In the genomic region with DNA sequence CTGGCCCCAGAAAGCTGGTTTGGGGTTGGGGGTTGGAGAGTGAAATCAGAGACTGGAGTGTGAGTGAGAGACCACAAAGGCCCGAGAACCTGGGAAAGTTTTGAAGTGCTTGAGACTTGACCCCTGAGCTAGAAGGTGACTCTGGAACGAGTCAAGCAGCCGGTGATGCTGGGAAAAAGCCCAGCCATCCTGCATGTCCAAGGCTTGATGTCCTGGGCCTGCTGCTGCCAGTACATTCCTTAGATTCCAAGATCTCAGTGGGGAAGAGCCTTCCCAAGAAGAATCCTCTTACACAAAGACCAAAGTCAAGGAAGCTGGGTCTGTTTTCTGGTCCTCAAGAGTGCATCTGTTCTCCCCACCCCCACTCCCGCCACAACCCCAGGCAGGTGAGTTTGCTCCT, we compare ENCODE assay signal across 30 mouse cellular contexts. TPM values are rescaled to one million over a fixed set of nuclear protein-coding genes. Genes with fewer than 3 reads are reported as not detected.
DNase-seq lines count a peak whose midpoint lies in the region; ATAC-seq lines count a peak whose summit lies in the region.
"Had no signal": no experiment of that assay in that cellular context is flagged by ENCODE, and none has a peak within 500 bp of the region (broad histone marks: within the 10 kb centered on the region; RNA-seq: fewer than 3 reads in every experiment).

No protein-coding gene starts in this region.

- no peaks in the 10 kb centered on the region for H3K27me3 ChIP-seq in hindbrain, embryonic 10.5 days (ENCODE audit: insufficient read depth, poor library complexity, severe bottlenecking)
- no peaks in the 10 kb centered on the region for H3K27me3 ChIP-seq in hindbrain, embryonic 13.5 days
- H3K27me3 ChIP-seq: forebrain, embryonic 13.5 days; hindbrain, embryonic 12.5 days had no signal

- H3K27ac ChIP-seq in hindbrain, embryonic 10.5 days, result peak overlapping the region; percentile 42
- no peak overlapping the region for H3K27ac ChIP-seq in hindbrain, embryonic 13.5 days
- H3K27ac ChIP-seq: embryonic facial prominence, embryonic 13.5 days; forebrain, embryonic 13.5 days; heart, embryonic 10.5 days; heart, embryonic 13.5 days; hindbrain, embryonic 12.5 days had no signal

- H3K4me1 ChIP-seq in hindbrain, embryonic 10.5 days (replicated peaks), result peaks cover 44% of the 10 kb centered on the region
- H3K4me1 ChIP-seq in hindbrain, embryonic 13.5 days (replicated peaks), result peaks cover 20% of the 10 kb centered on the region

- no peaks in the 10 kb centered on the region for H3K9me3 ChIP-seq in hindbrain, embryonic 10.5 days
- no peaks in the 10 kb centered on the region for H3K9me3 ChIP-seq in hindbrain, embryonic 13.5 days
- H3K9me3 ChIP-seq: embryonic facial prominence, embryonic 13.5 days; forebrain, embryonic 13.5 days; heart, embryonic 10.5 days; heart, embryonic 13.5 days; hindbrain, embryonic 12.5 days had no signal

- 34% methylated on average over 4 of the region's 4 CpGs for WGBS in hindbrain, embryonic 10.5 days
- WGBS in hindbrain, embryonic 13.5 days, result 45% methylated on average over 4 of the region's 4 CpGs

- ATAC-seq in hindbrain, embryonic 13.5 days (ENCODE audit: low FRiP score), result no peak
- no peak for ATAC-seq in inflammation-experienced regulatory T-cells, adult 6 months
- ATAC-seq: CD4-positive, CD25-positive, alpha-beta regulatory T cell, adult 4 months; forebrain, embryonic 13.5 days; forebrain, postnatal 0 days; hindbrain, embryonic 16.5 days; intestine, embryonic 16.5 days had no signal

- no peak overlapping the region for H3K9ac ChIP-seq in hindbrain, embryonic 13.5 days
- H3K9ac ChIP-seq: embryonic facial prominence, embryonic 13.5 days; forebrain, embryonic 13.5 days; forebrain, postnatal 0 days; heart, embryonic 13.5 days; hindbrain, embryonic 12.5 days had no signal

- peak; percentile 27 for DNase-seq in hindbrain, embryonic 10.5 days (ENCODE audit: low spot score)
- DNase-seq in 3T3-L1 (ENCODE audit: low read depth, low spot score), result peak; percentile 64
- DNase-seq in NIH3T3 (ENCODE audit: low read depth), result peak; percentile 34
- peak; percentile 62 for DNase-seq in ZHBTc4 (ENCODE audit: low read depth, low spot score)
- no peak for DNase-seq in heart, adult 8-10 months (ENCODE audit: low spot score)
- DNase-seq in thymus, postnatal 0 days (ENCODE audit: low spot score), result no peak
- DNase-seq: adrenal gland, postnatal 14 days; cerebellum, adult 11 months; cerebellum, adult 2 months; cerebellum, adult 9-11 months; cerebellum, postnatal 25 days; forebrain, postnatal 0 days; gastrocnemius, postnatal 25 days; heart, adult 18-20 months; heart, postnatal 14 days; heart, postnatal 4 days; kidney, adult 18-20 months had no signal

- H3K4me3 ChIP-seq in hindbrain, embryonic 10.5 days, result no peak overlapping the region
- no peak overlapping the region for H3K4me3 ChIP-seq in hindbrain, embryonic 13.5 days
- H3K4me3 ChIP-seq: embryonic facial prominence, embryonic 13.5 days; erythroblast, embryonic 14.5 days; forebrain, embryonic 13.5 days; heart, embryonic 10.5 days; heart, embryonic 13.5 days; hindbrain, embryonic 12.5 days had no signal

- H3K36me3 ChIP-seq in hindbrain, embryonic 10.5 days, result no peaks in the 10 kb centered on the region
- no peaks in the 10 kb centered on the region for H3K36me3 ChIP-seq in hindbrain, embryonic 13.5 days
- H3K36me3 ChIP-seq: embryonic facial prominence, embryonic 13.5 days; heart, embryonic 10.5 days; heart, embryonic 13.5 days; hindbrain, embryonic 12.5 days had no signal

- H3K4me2 ChIP-seq in hindbrain, embryonic 13.5 days, result no peak overlapping the region
- H3K4me2 ChIP-seq: embryonic facial prominence, embryonic 13.5 days; forebrain, embryonic 13.5 days; heart, embryonic 13.5 days; hindbrain, embryonic 12.5 days had no signal

RNA-seq across cellular contexts. Expression of a gene that starts 44.0 kb away (rescaled TPM):
- polyA plus RNA-seq in hindbrain, embryonic 10.5 days (2016; fragmentation: Nextera tagmentation; extraction: Ambion mirVana), result 0.35 and 1.4 TPM in 2 replicates
- 1.9 and 3.3 TPM in 2 replicates for polyA plus RNA-seq in hindbrain, embryonic 13.5 days (2015; fragmentation: Nextera tagmentation; extraction: Ambion mirVana)
- polyA plus RNA-seq in inflammation-experienced regulatory T-cells, adult 6 months (2017; shearing (Covaris generic)), result 1 to 10 TPM in 1 of 3 experiments, under 1 TPM in 1, not detected in 1; 0.56 to 1.3 TPM
- 10 to 100 TPM in 1 of 4 experiments, 1 to 10 TPM in 3; 7.6 to 10.4 (median 8.5) TPM for total RNA-seq in heart, adult 8-10 months (2022)
- 1.2 and 1.8 TPM in 2 replicates for polyA plus RNA-seq in thymus, postnatal 0 days (2015; fragmentation: Nextera tagmentation; extraction: Ambion mirVana)
- total RNA-seq: common myeloid progenitor, adult 5-6 weeks; forebrain, postnatal 0 days had no signal
- polyA plus RNA-seq: erythroblast, embryonic 14.5 days; heart, embryonic 10.5 days had no signal

RNA-seq across cellular contexts. Expression of a gene that starts 47.3 kb away (rescaled TPM):
- 0.19 and 0.42 TPM in 2 replicates for polyA plus RNA-seq in hindbrain, embryonic 10.5 days (2016; fragmentation: Nextera tagmentation; extraction: Ambion mirVana)
- polyA plus RNA-seq in hindbrain, embryonic 13.5 days (2015; fragmentation: Nextera tagmentation; extraction: Ambion mirVana), result 5.2 and 5.5 TPM in 2 replicates
- under 1 TPM in 1 of 3 experiments, not detected in 2; 0.97 TPM for polyA plus RNA-seq in inflammation-experienced regulatory T-cells, adult 6 months (2017; shearing (Covaris generic))
- 1 to 10 TPM; 2.0 to 3.4 (median 2.7) TPM for total RNA-seq in heart, adult 8-10 months (2022)
- polyA plus RNA-seq in thymus, postnatal 0 days (2015; fragmentation: Nextera tagmentation; extraction: Ambion mirVana), result 0.49 and 0.74 TPM in 2 replicates
- total RNA-seq: common myeloid progenitor, adult 5-6 weeks; ES-E14; heart, postnatal 4 days had no signal
- polyA plus RNA-seq: CD4-positive, CD25-positive, alpha-beta regulatory T cell, adult 4 months; erythroblast, embryonic 14.5 days; heart, embryonic 10.5 days had no signal

Comparison
In these comparisons a context has a peak if more than half of its experiments do, and no peak if none do; other contexts are left out.
1. DNase-seq: peak in hindbrain, embryonic 10.5 days (single experiment), 3T3-L1 (single experiment), NIH3T3 (single experiment) and ZHBTc4 (single experiment); none in heart, adult 8-10 months (single experiment) and thymus, postnatal 0 days (single experiment).